Mouse (Mus musculus): ENCODE results near the gene Mb. TPM values are rescaled to one million over a fixed set of nuclear protein-coding genes. Genes with fewer than 3 reads are reported as not detected.

Gene Mb
- polyA plus RNA-seq, 1 experiment from 2014 or later = not detected

GRCm38 (mm10) chr15:77020136-77020535 lies 30.3 kb downstream of the Mb start:
- no peak overlapping the region for H3K27ac ChIP-seq
- H3K9me3 ChIP-seq = no peaks in the 10 kb centered on the region
- no peaks in the 10 kb centered on the region for H3K27me3 ChIP-seq
- H3K9ac ChIP-seq = no peak overlapping the region
- H3K4me3 ChIP-seq (replicated peaks) = no peak overlapping the region
- no peak overlapping the region for H3K4me2 ChIP-seq
- no peaks in the 10 kb centered on the region for H3K4me1 ChIP-seq
- H3K36me3 ChIP-seq (replicated peaks) = no peaks in the 10 kb centered on the region
- ATAC-seq (ENCODE audit: low FRiP score) = no peak
- WGBS = 90% methylated on average over 4 of the region's 4 CpGs

GRCm38 (mm10) chr15:77019533-77019932 lies 30.9 kb downstream of the Mb start:
- 93% methylated on average over 7 of the region's 7 CpGs for WGBS
- no peak overlapping the region for H3K27ac ChIP-seq
- no peak overlapping the region for H3K4me2 ChIP-seq
- H3K36me3 ChIP-seq (replicated peaks) = no peaks in the 10 kb centered on the region
- no peaks in the 10 kb centered on the region for H3K4me1 ChIP-seq
- no peaks in the 10 kb centered on the region for H3K9me3 ChIP-seq
- H3K4me3 ChIP-seq (replicated peaks) = no peak overlapping the region
- ATAC-seq (ENCODE audit: low FRiP score) = no peak
- H3K9ac ChIP-seq = no peak overlapping the region
- no peaks in the 10 kb centered on the region for H3K27me3 ChIP-seq

GRCm38 (mm10) chr15:77018740-77019340 lies 31.6 kb downstream of the Mb start:
- no peak overlapping the region for H3K4me3 ChIP-seq (replicated peaks)
- H3K4me2 ChIP-seq = no peak overlapping the region
- no peak overlapping the region for H3K9ac ChIP-seq
- H3K27ac ChIP-seq = no peak overlapping the region
- no peaks in the 10 kb centered on the region for H3K36me3 ChIP-seq (replicated peaks)
- no peaks in the 10 kb centered on the region for H3K27me3 ChIP-seq
- H3K4me1 ChIP-seq = peaks cover 5% of the 10 kb centered on the region
- no peaks in the 10 kb centered on the region for H3K9me3 ChIP-seq
- WGBS = 60% methylated on average over 6 of the region's 6 CpGs
- ATAC-seq (ENCODE audit: low FRiP score) = no peak

GRCm38 (mm10) chr15:77017897-77018296 lies 32.6 kb downstream of the Mb start:
- H3K36me3 ChIP-seq (replicated peaks) = no peaks in the 10 kb centered on the region
- H3K4me2 ChIP-seq = no peak overlapping the region
- ATAC-seq (ENCODE audit: low FRiP score) = no peak
- H3K9ac ChIP-seq = no peak overlapping the region
- no peaks in the 10 kb centered on the region for H3K27me3 ChIP-seq
- H3K4me3 ChIP-seq (replicated peaks) = no peak overlapping the region
- peaks cover 11% of the 10 kb centered on the region for H3K4me1 ChIP-seq
- H3K27ac ChIP-seq = no peak overlapping the region
- no peaks in the 10 kb centered on the region for H3K9me3 ChIP-seq

GRCm38 (mm10) chr15:77016509-77016908 lies 34.0 kb downstream of the Mb start:
- H3K4me2 ChIP-seq = no peak overlapping the region
- no peak overlapping the region for H3K4me3 ChIP-seq (replicated peaks)
- 86% methylated on average over 6 of the region's 6 CpGs for WGBS
- peaks cover 11% of the 10 kb centered on the region for H3K4me1 ChIP-seq
- no peak overlapping the region for H3K9ac ChIP-seq
- H3K9me3 ChIP-seq = no peaks in the 10 kb centered on the region
- ATAC-seq (ENCODE audit: low FRiP score) = no peak
- no peaks in the 10 kb centered on the region for H3K27me3 ChIP-seq
- no peaks in the 10 kb centered on the region for H3K36me3 ChIP-seq (replicated peaks)
- H3K27ac ChIP-seq = no peak overlapping the region

GRCm38 (mm10) chr15:77014985-77015384 lies 35.5 kb downstream of the Mb start:
- Histone ChIP-seq H3K4me2 (no peak overlapping the region), H3K27ac (no peak overlapping the region), H3K4me1 (peaks cover 11% of the 10 kb centered on the region), H3K9me3 (no peaks in the 10 kb centered on the region), H3K27me3 (no peaks in the 10 kb centered on the region), H3K36me3 (replicated peaks) (no peaks in the 10 kb centered on the region), H3K9ac (no peak overlapping the region), H3K4me3 (replicated peaks) (no peak overlapping the region)
- WGBS = 88% methylated on average over 4 of the region's 4 CpGs
- ATAC-seq (ENCODE audit: low FRiP score) = no peak

- ATAC-seq (ENCODE audit: low FRiP score) = no peak
- Histone ChIP-seq H3K36me3 (replicated peaks) (no peaks in the 10 kb centered on the region), H3K27ac (peak overlapping the region; percentile 66; the same call in 1 of the 2 replicates), H3K27me3 (no peaks in the 10 kb centered on the region), H3K4me2 (no peak overlapping the region), H3K9me3 (no peaks in the 10 kb centered on the region), H3K9ac (0 out of 2 replicates have a peak overlapping the region, but pooled peaks have one; percentile 4), H3K4me1 (peaks cover 11% of the 10 kb centered on the region), H3K4me3 (replicated peaks) (no peak overlapping the region)
- WGBS = 85% methylated on average over 6 of the region's 6 CpGs
These were observed 36.0 kb downstream of the Mb start for GRCm38 (mm10) chr15:77014431-77014830.

- Histone ChIP-seq H3K9me3 (no peaks in the 10 kb centered on the region), H3K4me2 (no peak overlapping the region), H3K27ac (peak overlapping the region; percentile 66; the same call in 1 of the 2 replicates), H3K9ac (no peak overlapping the region), H3K27me3 (no peaks in the 10 kb centered on the region), H3K36me3 (replicated peaks) (no peaks in the 10 kb centered on the region), H3K4me1 (peaks cover 11% of the 10 kb centered on the region), H3K4me3 (replicated peaks) (no peak overlapping the region)
- 50% methylated on average over 15 of the region's 15 CpGs for WGBS
- ATAC-seq (ENCODE audit: low FRiP score) = peak; percentile 36; the same call in 1 of the 2 replicates
These were observed 36.7 kb downstream of the Mb start for GRCm38 (mm10) chr15:77013753-77014241.

- ATAC-seq (ENCODE audit: low FRiP score) = no peak
- Histone ChIP-seq H3K4me3 (replicated peaks) (no peak overlapping the region), H3K9ac (no peak overlapping the region), H3K36me3 (replicated peaks) (no peaks in the 10 kb centered on the region), H3K4me1 (peaks cover 6% of the 10 kb centered on the region), H3K27ac (no peak overlapping the region), H3K4me2 (no peak overlapping the region), H3K9me3 (no peaks in the 10 kb centered on the region), H3K27me3 (no peaks in the 10 kb centered on the region)
- 95% methylated on average over 6 of the region's 6 CpGs for WGBS
These were observed 41.6 kb downstream of the Mb start for GRCm38 (mm10) chr15:77008851-77009250.

- ATAC-seq (ENCODE audit: low FRiP score) = no peak
- no peak overlapping the region for H3K4me3 ChIP-seq (replicated peaks)
- H3K9me3 ChIP-seq = no peaks in the 10 kb centered on the region
- WGBS = 31% methylated on average over 3 of the region's 3 CpGs
- no peaks in the 10 kb centered on the region for H3K36me3 ChIP-seq (replicated peaks)
- H3K4me1 ChIP-seq = no peaks in the 10 kb centered on the region
- peaks cover 7% of the 10 kb centered on the region; the same call in 1 of the 2 replicates for H3K27me3 ChIP-seq
- H3K27ac ChIP-seq = no peak overlapping the region
- H3K4me2 ChIP-seq = no peak overlapping the region
- no peak overlapping the region for H3K9ac ChIP-seq
These were observed 46.6 kb downstream of the Mb start for GRCm38 (mm10) chr15:77003868-77004215.

- ATAC-seq (ENCODE audit: low FRiP score) = no peak
- Histone ChIP-seq H3K4me3 (replicated peaks) (no peak overlapping the region), H3K27ac (no peak overlapping the region), H3K9ac (no peak overlapping the region), H3K4me1 (no peaks in the 10 kb centered on the region), H3K4me2 (no peak overlapping the region), H3K9me3 (no peaks in the 10 kb centered on the region), H3K27me3 (peaks cover 9% of the 10 kb centered on the region; the same call in 1 of the 2 replicates), H3K36me3 (replicated peaks) (no peaks in the 10 kb centered on the region)
- 88% methylated on average over 3 of the region's 3 CpGs for WGBS
These were observed 47.1 kb downstream of the Mb start for GRCm38 (mm10) chr15:77003173-77003867.

- ATAC-seq (ENCODE audit: low FRiP score) = no peak
- H3K9ac ChIP-seq = no peak overlapping the region
- 47% methylated on average over 21 of the region's 21 CpGs for whole genome bisulfite sequencing
- H3K4me3 ChIP-seq (replicated peaks) = no peak overlapping the region
- no peaks in the 10 kb centered on the region for H3K9me3 ChIP-seq
- peaks cover 9% of the 10 kb centered on the region; the same call in 1 of the 2 replicates for H3K27me3 ChIP-seq
- no peak overlapping the region for H3K27ac ChIP-seq
- H3K4me2 ChIP-seq = peak overlapping the region; percentile 24
- H3K36me3 ChIP-seq (replicated peaks) = no peaks in the 10 kb centered on the region
- no peaks in the 10 kb centered on the region for H3K4me1 ChIP-seq
These were observed 51.4 kb downstream of the Mb start for GRCm38 (mm10) chr15:76998878-76999588.
